ENCODE assay signal across 13 mouse cellular contexts in genomic region chr10:66490871-66491270, GRCm38 (mm10).
"Had no signal": no experiment of that assay in that cellular context is flagged by ENCODE, and none has a peak within 500 bp of the region (broad histone marks: within the 10 kb centered on the region; RNA-seq: fewer than 3 reads in every experiment).

No protein-coding gene starts in this region.

- H3K4me3 ChIP-seq: hindbrain, embryonic 10.5 days; kidney, embryonic 15.5 days; limb, embryonic 15.5 days; liver, embryonic 12.5 days; neural tube, embryonic 12.5 days; stomach, embryonic 15.5 days had no signal

- H3K4me1 ChIP-seq: hindbrain, embryonic 10.5 days; kidney, embryonic 15.5 days; limb, embryonic 15.5 days; liver, embryonic 12.5 days; neural tube, embryonic 12.5 days; stomach, embryonic 15.5 days had no signal

- H3K4me2 ChIP-seq: hindbrain, embryonic 14.5 days; kidney, embryonic 15.5 days; limb, embryonic 15.5 days; liver, embryonic 12.5 days; neural tube, embryonic 12.5 days; stomach, embryonic 15.5 days had no signal

- ATAC-seq: liver, embryonic 12.5 days had no signal

- H3K36me3 ChIP-seq: hindbrain, embryonic 10.5 days; kidney, embryonic 15.5 days; limb, embryonic 15.5 days; liver, embryonic 12.5 days; neural tube, embryonic 12.5 days; stomach, embryonic 15.5 days had no signal

- DNase-seq: kidney, adult 18-20 months; layer of hippocampus, postnatal 36 days; midbrain, embryonic 14.5 days; right cerebral cortex, postnatal 4 days; spleen, adult 18-20 months; thymus, postnatal 4 days had no signal

- H3K27me3 ChIP-seq: kidney, embryonic 15.5 days; limb, embryonic 15.5 days; liver, embryonic 12.5 days; neural tube, embryonic 12.5 days; stomach, embryonic 15.5 days had no signal

- H3K9me3 ChIP-seq: hindbrain, embryonic 10.5 days; kidney, embryonic 15.5 days; limb, embryonic 15.5 days; neural tube, embryonic 12.5 days; stomach, embryonic 15.5 days had no signal

- H3K27ac ChIP-seq: hindbrain, embryonic 10.5 days; hindbrain, embryonic 14.5 days; kidney, embryonic 15.5 days; limb, embryonic 15.5 days; liver, embryonic 12.5 days; neural tube, embryonic 12.5 days; stomach, embryonic 15.5 days had no signal

- H3K9ac ChIP-seq: hindbrain, embryonic 14.5 days; kidney, embryonic 15.5 days; limb, embryonic 15.5 days; liver, embryonic 12.5 days; neural tube, embryonic 12.5 days; stomach, embryonic 15.5 days had no signal
